Mouse (Mus musculus): Measurements from ENCODE around the gene Fbxl8.
"Not testable (repeated sequence)": the region's sequence is repeated elsewhere in the genome, so short reads cannot be mapped to it uniquely, and the experiment has no call there.

The Fbxl8 gene

GRCm38 (mm10) chr8:105264024-105264982 lies at the start of gene Fbxl8, which contains the start of gene Tradd:
Gene Fbxl8, plus strand, starts transcription at chr8:105264648.
Gene Tradd, minus strand, starts transcription at chr8:105264609.
- peak; percentile 81 to 84 for DNase-seq

GRCm38 (mm10) chr8:105217926-105218522 lies 46.4 kb upstream of the Fbxl8 start:
- no peak for DNase-seq

GRCm38 (mm10) chr8:105223850-105224249 lies 40.6 kb upstream of the Fbxl8 start:
- DNase-seq: no peak

DNA sequence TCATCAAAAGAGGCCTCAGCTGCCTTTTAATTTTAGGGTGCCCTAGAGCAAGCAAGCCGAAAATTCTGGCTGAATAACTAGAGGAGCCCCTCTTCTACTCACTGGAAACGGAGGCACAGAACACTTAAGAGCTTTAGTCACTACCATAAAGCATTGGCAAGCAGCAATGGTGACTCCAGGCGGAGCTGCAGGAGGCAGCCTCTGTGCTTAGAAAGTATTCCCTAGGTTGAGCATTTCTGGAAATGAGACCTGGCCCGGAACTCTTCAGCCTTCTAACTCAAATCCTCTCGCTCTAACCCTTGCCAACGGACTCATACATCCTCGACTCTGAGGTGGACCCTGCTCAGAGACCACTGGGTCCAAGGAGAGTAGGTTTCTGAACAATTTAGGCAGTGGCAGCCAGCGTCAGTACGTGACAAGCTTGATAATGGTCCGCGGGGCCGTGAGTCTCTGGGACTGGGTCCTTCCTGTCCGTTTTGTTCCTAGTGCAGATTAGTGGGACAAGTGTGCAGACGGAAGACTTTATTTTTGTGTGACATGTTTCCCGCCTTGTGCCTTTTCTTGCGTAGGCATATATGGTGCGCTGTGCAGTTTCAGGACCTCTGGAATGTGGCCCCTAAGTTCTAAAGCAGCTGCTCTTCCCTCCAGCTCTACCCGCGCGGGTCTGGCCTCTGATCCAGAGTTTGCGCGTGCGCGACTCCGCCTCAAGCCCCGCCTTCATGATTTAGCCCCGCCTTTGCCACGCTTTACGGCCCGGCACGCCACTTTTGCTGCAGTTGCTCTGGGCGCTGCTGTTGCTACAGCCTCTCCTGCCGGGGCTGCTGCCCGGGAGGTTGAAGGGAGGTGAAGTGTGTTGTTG lies 39.8 kb upstream of the Fbxl8 start, which contains the start of gene D230025D16Rik:
D230025D16Rik (plus strand) TSS at position 733 of the 859 bp plus-strand sequence.
- peak; percentile 94 to 95 for DNase-seq

DNA sequence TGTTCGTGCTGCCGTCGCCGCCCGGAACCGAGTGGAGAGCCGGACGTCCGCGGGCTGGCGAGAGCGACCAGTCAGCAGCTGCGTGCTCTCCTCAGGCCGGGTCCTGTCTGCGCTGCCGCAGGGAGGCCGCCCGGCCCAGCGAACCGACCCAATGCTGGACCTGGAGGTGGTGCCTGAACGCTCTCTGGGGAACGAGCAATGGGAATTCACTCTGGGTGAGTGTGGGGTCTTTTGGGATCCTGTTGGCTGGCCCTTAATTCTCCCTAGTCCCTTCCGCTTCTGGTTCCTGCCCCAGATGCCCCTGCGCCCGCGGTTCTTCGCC lies 39.2 kb upstream of the Fbxl8 start:
- DNase-seq: no peak

GRCm38 (mm10) chr8:105225917-105226316 lies 38.5 kb upstream of the Fbxl8 start:
- peak; percentile 70 to 79 for DNase-seq

- DNase-seq: no peak
These were observed 32.7 kb upstream of the Fbxl8 start for GRCm38 (mm10) chr8:105231503-105232320.

GRCm38 (mm10) chr8:105232321-105232693 lies 32.1 kb upstream of the Fbxl8 start:
- DNase-seq: not testable (repeated sequence)

DNA sequence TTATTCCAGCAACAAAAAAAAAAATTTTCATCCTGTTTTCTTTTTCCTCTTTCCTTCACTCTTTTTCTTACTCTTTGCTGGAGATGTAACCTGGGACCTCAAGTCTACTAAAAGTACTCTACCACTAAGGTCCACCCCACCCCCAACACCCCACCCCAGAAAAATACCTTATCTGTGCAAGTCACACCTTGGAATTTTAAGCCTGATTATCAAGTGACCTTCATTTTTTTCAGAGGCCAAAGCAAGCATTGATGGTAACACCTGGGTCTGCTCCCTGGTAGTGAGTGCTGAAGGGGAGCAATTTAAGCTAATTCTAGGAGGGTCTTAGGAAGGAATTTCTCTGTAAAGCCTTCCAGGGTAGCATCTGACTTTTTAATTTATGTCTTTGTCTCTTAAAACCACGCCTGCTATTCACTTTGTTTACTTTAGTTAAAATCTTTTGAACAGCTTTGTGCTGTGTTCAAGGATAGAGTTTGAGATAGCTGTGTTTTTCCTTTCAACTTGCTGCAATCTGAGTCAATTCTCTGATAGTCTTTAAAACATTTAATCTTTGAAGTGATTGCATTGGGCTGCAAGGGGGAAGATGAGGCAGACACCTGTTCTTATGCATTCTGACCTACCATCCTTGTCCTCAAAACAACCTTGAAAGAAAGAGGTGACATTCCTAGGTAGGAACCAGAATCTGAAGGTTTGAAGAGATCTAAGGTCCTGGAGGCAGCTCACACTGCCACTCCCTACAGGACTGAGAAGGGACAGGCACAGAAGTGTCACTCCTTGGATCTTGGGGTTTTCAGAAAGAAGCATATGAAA lies 31.1 kb upstream of the Fbxl8 start:
- DNase-seq: no peak

GRCm38 (mm10) chr8:105235206-105235605 lies 29.2 kb upstream of the Fbxl8 start:
- DNase-seq: no peak

DNA sequence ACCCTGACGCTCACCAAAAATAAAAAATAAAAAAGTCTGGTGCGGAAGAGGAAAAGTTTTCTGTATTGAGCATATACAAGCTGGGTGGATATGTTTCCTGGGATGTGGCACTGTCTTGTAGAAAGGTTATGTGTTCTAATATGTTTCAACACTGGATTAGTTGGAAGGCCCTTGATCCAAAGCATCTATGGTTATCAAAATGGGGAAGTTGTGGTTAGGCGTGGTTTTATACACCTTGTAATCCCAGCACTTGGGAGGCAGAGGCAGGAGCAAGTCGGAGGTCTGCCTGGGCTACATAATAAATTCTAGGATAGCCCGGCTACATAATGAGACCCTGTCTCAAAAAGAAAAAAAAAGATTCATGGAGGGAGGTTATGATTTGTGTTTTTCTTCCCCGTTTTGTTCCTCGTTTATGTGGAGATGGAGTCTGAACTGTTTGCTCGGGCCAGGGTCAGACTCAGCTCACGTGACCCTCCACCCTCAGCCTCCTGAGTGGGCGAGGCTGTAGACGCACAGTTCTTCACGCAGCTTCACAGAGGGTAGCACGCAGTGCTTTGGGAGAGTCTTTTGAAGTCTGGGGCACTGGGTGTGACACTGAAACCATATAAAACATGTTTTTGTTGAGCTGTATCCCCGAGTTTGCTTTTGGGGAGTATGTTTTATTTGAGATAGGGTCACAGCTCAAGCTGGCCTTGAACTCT lies 26.9 kb upstream of the Fbxl8 start:
- DNase-seq: no peak

DNA sequence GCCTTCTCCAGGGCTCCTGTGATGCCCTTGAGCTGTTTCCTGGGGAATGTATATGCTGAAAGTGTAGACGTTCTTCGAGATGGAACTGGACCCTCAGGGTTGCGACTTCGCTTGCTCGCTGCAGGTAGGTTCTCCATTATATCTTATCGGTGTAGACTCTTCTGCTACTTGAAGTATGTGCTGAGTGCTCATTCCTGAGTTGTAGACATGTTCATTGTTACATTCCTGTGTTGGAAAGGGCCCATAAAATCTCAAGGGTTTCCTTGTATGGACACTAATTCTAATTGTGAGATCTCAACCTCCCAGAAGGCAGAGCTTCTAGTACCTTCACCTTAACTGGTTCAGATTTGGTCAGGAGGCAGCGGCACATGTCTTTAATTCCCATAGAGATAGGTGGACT lies 23.4 kb upstream of the Fbxl8 start:
- peak in 1 of 2 experiments; percentile 53 for DNase-seq

GRCm38 (mm10) chr8:105251954-105252353 lies 12.5 kb upstream of the Fbxl8 start:
- DNase-seq: peak; percentile 68 to 74

DNA sequence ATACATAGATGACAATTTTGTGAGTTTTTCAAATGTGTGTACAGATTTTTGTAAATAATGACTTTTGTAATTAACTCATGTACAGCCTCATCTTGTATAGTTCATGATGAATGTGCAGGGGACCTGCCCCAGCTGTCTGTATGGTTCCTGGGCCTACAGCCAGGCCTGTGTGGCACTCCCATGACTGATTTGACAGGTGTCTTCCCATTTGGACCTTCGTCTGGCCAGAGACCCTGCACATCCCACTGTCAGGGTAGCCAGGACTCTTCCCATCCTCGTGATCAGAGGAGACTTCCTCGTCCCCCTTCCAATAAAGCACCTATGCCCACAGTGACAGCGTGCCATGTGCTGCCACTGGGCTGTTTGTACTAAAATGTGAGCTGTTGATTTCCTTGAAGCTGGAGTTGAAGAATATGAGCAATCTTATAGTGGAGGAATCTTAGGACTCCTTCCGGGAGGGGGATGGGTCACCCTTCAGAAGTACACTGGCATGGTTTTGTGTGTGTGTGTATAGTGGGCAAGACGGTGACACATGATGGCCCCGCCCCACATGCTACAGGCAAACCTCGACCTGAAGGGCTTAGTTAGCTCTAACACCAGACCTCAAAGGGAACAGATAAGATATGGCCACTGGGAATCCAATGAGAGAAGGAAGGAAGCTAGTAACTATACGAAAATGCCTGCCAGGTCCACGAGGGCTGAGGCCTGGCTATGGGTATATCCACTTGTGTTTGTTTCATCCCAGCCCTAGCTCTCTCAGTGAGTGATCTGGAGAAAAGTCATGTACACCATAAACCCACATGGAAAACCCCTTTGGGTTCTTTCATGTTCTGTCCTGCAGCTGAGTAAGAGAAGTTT lies 11.5 kb upstream of the Fbxl8 start:
- DNase-seq: no peak

DNA sequence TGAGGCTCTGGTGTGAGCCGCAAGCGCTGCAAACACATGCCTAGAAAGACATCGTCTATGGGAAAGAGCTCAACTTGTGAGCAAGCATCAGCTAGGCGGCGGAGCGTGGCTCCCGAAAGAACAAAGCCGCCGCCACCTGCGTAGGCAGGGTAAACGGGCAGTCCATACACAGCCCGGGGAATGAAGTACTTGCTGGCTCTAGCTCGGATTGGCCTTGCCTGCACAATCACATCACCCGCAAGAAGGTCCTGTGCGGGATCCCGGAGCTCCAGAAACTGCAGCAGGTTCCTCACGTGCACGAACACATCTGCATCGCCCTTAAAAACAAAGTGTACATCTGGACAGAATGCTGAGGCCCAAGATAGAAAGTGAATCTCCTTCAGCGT lies 10.7 kb upstream of the Fbxl8 start:
- no peak for DNase-seq

DNA sequence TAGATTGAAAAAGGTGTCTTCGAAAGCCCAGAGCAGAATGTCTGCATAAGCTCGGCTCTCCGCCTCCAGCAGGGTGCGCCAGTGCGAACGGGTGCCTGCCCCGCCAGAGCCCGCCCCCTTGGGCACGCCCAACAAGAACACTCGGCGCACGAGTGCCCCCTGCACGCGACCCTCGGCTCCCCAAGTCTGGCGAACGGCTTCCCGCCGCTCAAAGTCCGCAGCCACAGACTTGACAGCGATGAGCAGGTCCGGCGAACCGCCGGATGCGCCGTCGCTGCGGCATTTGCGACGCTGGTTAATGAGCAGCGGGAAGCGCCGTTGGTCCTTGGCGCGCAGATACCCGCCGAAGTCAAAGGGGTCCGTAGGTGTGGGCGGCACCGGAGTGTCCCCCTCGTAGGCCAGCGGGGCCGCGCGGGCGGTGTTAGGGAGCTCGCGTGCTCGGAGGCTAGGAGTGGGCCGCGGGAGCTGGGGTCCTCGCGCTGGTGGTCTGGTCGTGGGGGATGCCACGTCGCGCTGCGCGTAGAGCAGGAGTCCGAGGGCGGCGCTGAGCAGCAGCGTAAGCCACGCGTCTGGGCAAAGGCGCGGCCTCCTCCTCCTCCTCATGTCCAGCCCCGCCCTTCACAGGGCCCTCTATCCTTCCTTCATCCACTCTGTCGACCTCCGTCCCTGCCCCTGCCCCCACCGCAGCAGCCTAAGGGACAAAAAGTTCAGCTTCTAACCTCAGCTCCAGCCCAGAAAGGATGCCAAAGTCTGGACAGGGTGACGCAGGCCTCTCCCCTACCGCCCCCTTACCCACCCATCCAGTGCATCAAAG lies 10.1 kb upstream of the Fbxl8 start:
- peak; percentile 86 to 87 for DNase-seq

DNA sequence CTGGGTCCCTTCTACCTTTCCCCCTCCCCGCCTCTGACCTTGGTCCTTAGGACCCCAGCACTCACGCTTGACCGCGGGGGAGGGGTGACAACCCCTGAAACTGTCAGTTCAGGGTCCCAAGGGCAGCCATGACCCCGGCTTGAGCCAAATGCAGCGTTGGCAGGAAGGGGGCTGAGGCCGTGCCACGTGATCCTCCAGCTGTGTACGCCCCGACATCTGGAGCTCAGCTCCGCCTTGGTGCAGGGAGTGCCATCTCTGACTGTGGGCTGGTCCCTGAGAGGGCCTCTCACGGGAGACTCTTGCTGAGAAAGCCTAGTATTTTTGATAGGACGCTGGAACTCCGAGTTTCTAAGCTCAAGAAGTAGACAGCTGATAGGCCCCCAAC lies 9.5 kb upstream of the Fbxl8 start, which contains the start of gene B3gnt9:
B3gnt9 (minus strand) TSS at position 188 of the 385 bp plus-strand sequence.
- DNase-seq: peak; percentile 75

DNA sequence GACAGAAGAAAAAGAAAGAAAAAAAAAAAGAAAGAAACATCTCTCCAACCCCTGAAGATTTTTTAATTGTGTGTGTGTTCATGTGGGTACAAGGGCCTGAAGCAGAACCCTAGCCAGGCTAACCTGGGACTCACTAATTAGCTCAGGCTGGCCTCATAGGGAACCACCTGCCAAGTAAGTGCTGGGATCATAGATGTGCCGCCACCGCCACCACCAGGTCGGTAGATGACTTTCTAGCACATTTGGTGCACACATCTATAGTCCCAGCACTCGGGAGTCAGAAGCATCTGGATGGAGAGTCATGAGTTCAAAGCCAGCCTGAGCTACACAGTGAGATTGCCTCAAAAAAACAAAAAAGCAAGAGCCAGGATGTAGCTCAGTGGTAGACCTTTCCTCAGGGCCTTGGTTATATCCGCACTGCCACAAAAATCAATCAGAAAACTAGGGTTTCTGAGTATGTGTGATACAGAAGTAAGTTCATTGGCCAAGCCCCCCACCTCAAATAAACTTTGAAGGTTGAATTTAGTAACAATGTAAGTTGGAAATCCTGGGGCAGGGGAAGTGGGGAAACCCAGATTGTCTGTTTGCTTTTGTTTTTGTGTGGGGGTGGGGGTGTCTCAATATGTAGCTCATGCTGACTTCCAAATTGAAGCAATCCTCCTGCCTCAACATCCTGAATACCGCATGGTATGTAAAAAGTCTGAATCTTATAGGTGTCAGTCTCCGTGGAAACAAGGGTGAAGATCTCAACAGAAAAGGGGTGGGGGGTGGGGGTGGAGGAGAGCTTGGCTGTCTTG lies 6.9 kb upstream of the Fbxl8 start:
- no peak for DNase-seq

Data from lung, adult 18-20 months (tissue).